Mouse (Mus musculus): ENCODE results near the gene Camk2b. TPM values are rescaled to one million over a fixed set of nuclear protein-coding genes. Genes with fewer than 3 reads are reported as not detected.
A peak's percentile ranks its signal among the peaks of the same experiment; 100 is the strongest.
"Not testable (repeated sequence)": the region's sequence is repeated elsewhere in the genome, so short reads cannot be mapped to it uniquely, and the experiment has no call there.

The Camk2b gene
- polyA plus RNA-seq, 1 experiment from 2014 or later, result 2.7 TPM

DNA sequence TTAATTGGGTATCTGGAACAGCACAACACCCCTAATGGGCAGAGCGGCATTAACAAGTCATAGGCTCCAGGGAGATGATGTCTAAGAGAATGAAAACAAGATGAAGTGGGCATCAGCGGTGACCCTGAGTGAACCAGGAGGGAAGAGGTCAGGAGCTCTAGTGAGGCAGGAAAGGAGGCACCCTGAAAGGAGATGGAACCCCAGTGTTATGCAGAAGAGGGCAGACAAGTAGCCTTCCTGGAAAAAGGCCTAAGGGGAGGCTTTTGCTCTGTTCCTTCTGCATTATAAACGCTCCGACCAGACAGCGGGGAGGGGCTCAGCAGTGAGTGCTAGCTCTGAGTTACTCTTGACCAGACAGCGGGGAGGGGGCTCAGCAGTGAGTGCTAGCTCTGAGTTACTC is 123.2 kb downstream of the Camk2b start:
- Histone ChIP-seq H3K27me3 (ENCODE audit: control insufficient read depth, insufficient read depth, low read length) (no peaks in the 10 kb centered on the region), H3K9me3 (replicated peaks; ENCODE audit: control insufficient read depth, low read length) (no peaks in the 10 kb centered on the region), H3K4me1 (ENCODE audit: control insufficient read depth, insufficient read depth, low read length) (no peaks in the 10 kb centered on the region; the same call in 1 of the 2 replicates), H3K4me3 (ENCODE audit: low read depth, low read length) (no peak overlapping the region), H3K27ac (ENCODE audit: low read depth, low read length) (no peak overlapping the region), H3K4me2 (no peak overlapping the region), H3K9ac (ENCODE audit: low read depth, low read length) (no peak overlapping the region), H3K36me3 (ENCODE audit: control insufficient read depth, insufficient read depth, low read length) (no peaks in the 10 kb centered on the region)
- ATAC-seq (replicated peaks; ENCODE audit: insufficient number of reproducible peaks, low FRiP score, low TSS enrichment), result no peak
- WGBS (ENCODE audit: insufficient replicate concordance), result 70% methylated on average over 6 of the region's 6 CpGs

DNA sequence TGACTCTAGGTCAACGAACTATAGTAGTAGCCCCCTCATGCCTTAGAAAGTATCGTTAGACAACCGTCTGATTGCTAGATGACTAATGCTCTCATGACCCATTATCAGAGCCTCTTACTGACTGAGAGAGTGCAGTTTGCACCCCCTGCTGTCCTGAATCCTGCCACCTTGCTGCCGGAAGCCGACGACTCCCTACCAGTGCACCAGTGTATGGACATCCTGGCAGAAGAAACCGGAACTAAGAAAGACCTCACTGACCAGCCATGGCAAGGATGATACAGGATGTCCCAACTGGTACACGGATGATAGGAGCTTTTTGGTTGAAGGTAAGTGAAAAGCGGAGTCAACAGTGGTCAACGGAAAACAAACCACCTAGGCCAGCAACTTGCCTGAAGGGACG is 131.6 kb downstream of the Camk2b start:
- not testable (repeated sequence) for H3K36me3 ChIP-seq (ENCODE audit: control insufficient read depth, insufficient read depth, low read length); H3K9ac ChIP-seq (ENCODE audit: low read depth, low read length); H3K27ac ChIP-seq (ENCODE audit: low read depth, low read length); H3K9me3 ChIP-seq (replicated peaks; ENCODE audit: control insufficient read depth, low read length); H3K4me2 ChIP-seq; H3K27me3 ChIP-seq (ENCODE audit: control insufficient read depth, insufficient read depth, low read length); H3K4me1 ChIP-seq (ENCODE audit: control insufficient read depth, insufficient read depth, low read length); H3K4me3 ChIP-seq (ENCODE audit: low read depth, low read length); ATAC-seq (replicated peaks; ENCODE audit: insufficient number of reproducible peaks, low FRiP score, low TSS enrichment)
- WGBS (ENCODE audit: insufficient replicate concordance), result 88% methylated on average over 11 of the region's 11 CpGs

DNA sequence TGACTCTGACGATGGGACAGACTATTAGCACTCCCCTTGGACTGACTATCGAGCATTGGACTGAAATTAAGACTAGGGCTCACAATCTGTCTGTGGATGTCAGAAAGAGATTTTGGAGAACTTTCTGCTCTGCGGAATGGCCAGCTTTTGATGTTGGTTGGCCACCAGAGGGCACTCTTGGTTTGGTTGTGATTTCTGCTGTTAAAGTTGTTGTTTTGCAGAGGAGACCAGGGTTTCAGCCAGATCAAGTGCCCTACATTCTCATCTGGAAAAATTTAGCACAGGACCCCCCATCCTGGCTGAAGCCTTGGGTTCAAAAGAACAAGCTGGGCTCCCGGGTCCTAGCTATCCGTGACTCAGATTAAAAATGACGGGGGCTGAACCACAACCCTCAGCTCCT is 134.2 kb downstream of the Camk2b start:
- WGBS (ENCODE audit: insufficient replicate concordance), result 90% methylated on average over 6 of the region's 6 CpGs
- not testable (repeated sequence) for H3K4me3 ChIP-seq (ENCODE audit: low read depth, low read length); H3K36me3 ChIP-seq (ENCODE audit: control insufficient read depth, insufficient read depth, low read length); H3K4me2 ChIP-seq; H3K9me3 ChIP-seq (replicated peaks; ENCODE audit: control insufficient read depth, low read length); ATAC-seq (replicated peaks; ENCODE audit: insufficient number of reproducible peaks, low FRiP score, low TSS enrichment); H3K9ac ChIP-seq (ENCODE audit: low read depth, low read length); H3K27ac ChIP-seq (ENCODE audit: low read depth, low read length); H3K4me1 ChIP-seq (ENCODE audit: control insufficient read depth, insufficient read depth, low read length); H3K27me3 ChIP-seq (ENCODE audit: control insufficient read depth, insufficient read depth, low read length)

DNA sequence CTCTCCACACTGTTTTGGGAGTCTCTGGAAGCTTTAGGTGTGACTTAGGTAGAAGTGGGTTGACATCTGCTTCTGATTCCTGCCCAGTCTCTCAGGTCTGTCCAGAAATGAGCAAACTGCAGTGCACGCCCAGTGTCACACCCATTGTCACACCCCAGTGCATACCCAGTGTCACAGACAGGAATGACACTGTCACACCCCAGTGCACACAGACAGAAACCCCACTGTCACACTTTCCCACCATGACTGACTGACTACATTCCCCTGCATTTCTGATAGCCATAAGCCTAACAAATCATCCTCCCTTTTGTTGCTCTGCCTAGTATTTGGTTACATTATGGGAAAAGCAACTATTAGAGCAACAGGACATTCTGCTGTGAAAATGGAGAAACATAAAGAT is 135.6 kb downstream of the Camk2b start:
- Histone ChIP-seq H3K36me3 (ENCODE audit: control insufficient read depth, insufficient read depth, low read length) (no peaks in the 10 kb centered on the region), H3K4me2 (no peak overlapping the region), H3K9me3 (replicated peaks; ENCODE audit: control insufficient read depth, low read length) (no peaks in the 10 kb centered on the region), H3K4me3 (ENCODE audit: low read depth, low read length) (no peak overlapping the region), H3K9ac (ENCODE audit: low read depth, low read length) (no peak overlapping the region), H3K27ac (ENCODE audit: low read depth, low read length) (no peak overlapping the region), H3K27me3 (ENCODE audit: control insufficient read depth, insufficient read depth, low read length) (no peaks in the 10 kb centered on the region), H3K4me1 (ENCODE audit: control insufficient read depth, insufficient read depth, low read length) (no peaks in the 10 kb centered on the region)
- WGBS (ENCODE audit: insufficient replicate concordance), result 85% methylated on average over 1 of the region's 1 CpGs
- no peak for ATAC-seq (replicated peaks; ENCODE audit: insufficient number of reproducible peaks, low FRiP score, low TSS enrichment)

DNA sequence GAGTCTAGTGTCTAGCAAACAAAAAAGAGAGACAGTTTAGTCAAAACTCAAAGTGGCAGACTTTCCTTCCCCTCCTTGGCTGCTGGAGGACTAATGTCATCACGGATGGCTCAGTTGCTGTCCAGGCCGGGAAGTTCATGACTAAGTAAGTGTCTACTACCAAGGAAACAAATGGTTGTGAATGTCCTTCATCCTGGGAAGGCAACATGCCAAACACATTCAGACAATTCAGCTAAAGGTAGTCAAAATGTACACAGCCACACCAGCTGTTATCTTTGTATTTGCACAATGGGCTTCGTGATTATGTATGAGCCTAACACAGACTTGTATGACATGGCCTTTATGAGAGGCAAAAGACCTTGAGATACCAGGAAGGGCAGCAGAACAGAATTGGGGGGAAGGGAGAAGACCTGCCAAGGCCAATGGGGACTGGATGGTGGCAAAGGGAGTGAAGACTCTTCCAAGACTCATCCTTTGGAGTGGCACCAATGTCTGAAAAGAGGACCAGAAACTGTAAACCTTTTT is 139.4 kb downstream of the Camk2b start:
- H3K9ac ChIP-seq (ENCODE audit: low read depth, low read length), result no peak overlapping the region
- no peaks in the 10 kb centered on the region for H3K27me3 ChIP-seq (ENCODE audit: control insufficient read depth, insufficient read depth, low read length)
- H3K9me3 ChIP-seq (replicated peaks; ENCODE audit: control insufficient read depth, low read length), result no peaks in the 10 kb centered on the region
- no peaks in the 10 kb centered on the region for H3K36me3 ChIP-seq (ENCODE audit: control insufficient read depth, insufficient read depth, low read length)
- H3K4me3 ChIP-seq (ENCODE audit: low read depth, low read length), result no peak overlapping the region
- ATAC-seq (replicated peaks; ENCODE audit: insufficient number of reproducible peaks, low FRiP score, low TSS enrichment), result no peak
- no peaks in the 10 kb centered on the region for H3K4me1 ChIP-seq (ENCODE audit: control insufficient read depth, insufficient read depth, low read length)
- 80% methylated on average over 3 of the region's 3 CpGs for WGBS (ENCODE audit: insufficient replicate concordance)
- no peak overlapping the region for H3K4me2 ChIP-seq
- no peak overlapping the region for H3K27ac ChIP-seq (ENCODE audit: low read depth, low read length)

DNA sequence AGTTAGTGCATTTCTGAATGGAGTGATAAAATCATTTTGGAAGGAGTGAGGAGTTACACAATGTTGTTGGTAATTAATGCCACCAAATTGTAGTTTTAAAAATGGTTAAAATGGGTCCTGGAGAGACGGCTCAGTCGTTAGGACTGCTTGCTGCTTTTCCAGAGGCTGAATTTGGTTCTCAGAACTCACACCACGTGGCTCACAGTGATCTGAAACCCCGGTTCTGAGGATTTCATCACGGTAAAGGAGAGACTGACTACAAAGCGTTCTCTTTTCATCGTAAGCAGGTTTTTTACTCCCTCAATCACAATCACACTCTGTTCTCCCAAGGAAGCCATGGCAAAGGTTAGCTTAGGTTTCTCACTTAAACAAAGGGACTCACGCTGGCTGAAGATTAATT is 141.5 kb downstream of the Camk2b start:
- no peak overlapping the region for H3K4me3 ChIP-seq (ENCODE audit: low read depth, low read length)
- H3K9me3 ChIP-seq (replicated peaks; ENCODE audit: control insufficient read depth, low read length), result no peaks in the 10 kb centered on the region
- H3K9ac ChIP-seq (ENCODE audit: low read depth, low read length), result no peak overlapping the region
- WGBS (ENCODE audit: insufficient replicate concordance), result 62% methylated on average over 8 of the region's 8 CpGs
- no peaks in the 10 kb centered on the region for H3K36me3 ChIP-seq (ENCODE audit: control insufficient read depth, insufficient read depth, low read length)
- no peak overlapping the region for H3K27ac ChIP-seq (ENCODE audit: low read depth, low read length)
- peaks cover 4% of the 10 kb centered on the region; the same call in 1 of the 2 replicates for H3K4me1 ChIP-seq (ENCODE audit: control insufficient read depth, insufficient read depth, low read length)
- H3K27me3 ChIP-seq (ENCODE audit: control insufficient read depth, insufficient read depth, low read length), result no peaks in the 10 kb centered on the region
- H3K4me2 ChIP-seq, result no peak overlapping the region
- ATAC-seq (replicated peaks; ENCODE audit: insufficient number of reproducible peaks, low FRiP score, low TSS enrichment), result no peak

DNA sequence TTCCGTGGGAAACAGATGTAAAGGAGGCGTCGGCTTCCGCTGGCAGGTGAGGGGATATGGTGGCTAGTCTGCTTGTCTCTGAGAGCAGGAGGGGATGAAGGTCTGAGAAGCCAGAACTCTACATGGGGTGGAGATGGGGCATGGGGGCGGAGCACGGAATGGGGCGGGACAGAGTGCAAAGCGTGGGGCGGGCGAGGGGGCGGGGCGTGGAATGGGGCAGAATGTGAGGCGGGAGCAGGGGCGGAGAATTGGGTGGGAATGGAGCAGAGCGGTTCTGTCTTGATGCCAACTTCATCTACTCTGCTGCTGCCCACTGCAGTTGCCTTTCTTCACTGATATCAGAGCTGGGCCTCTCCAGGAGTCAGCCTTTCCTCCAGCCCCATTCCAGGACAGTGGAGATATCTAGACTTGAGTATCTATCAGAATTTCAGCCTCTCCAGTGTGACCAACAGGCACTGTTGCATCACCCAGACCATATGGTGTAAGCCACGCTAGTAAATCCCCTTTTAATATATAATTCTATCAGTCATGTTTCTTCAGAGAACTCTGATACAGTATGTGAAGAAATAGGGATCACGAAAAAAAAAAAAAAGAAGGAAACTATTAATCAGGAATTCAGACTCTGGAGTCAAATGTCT is 145.7 kb downstream of the Camk2b start:
- Histone ChIP-seq H3K4me1 (ENCODE audit: control insufficient read depth, insufficient read depth, low read length) (peaks cover 4% of the 10 kb centered on the region; the same call in 1 of the 2 replicates), H3K4me2 (peak overlapping the region; percentile 14; the same call in 1 of the 2 replicates), H3K9me3 (replicated peaks; ENCODE audit: control insufficient read depth, low read length) (no peaks in the 10 kb centered on the region), H3K27me3 (ENCODE audit: control insufficient read depth, insufficient read depth, low read length) (no peaks in the 10 kb centered on the region), H3K36me3 (ENCODE audit: control insufficient read depth, insufficient read depth, low read length) (no peaks in the 10 kb centered on the region), H3K4me3 (ENCODE audit: low read depth, low read length) (no peak overlapping the region), H3K27ac (ENCODE audit: low read depth, low read length) (no peak overlapping the region), H3K9ac (ENCODE audit: low read depth, low read length) (no peak overlapping the region)
- WGBS (ENCODE audit: insufficient replicate concordance), result 34% methylated on average over 15 of the region's 17 CpGs
- no peak for ATAC-seq (replicated peaks; ENCODE audit: insufficient number of reproducible peaks, low FRiP score, low TSS enrichment)

Measured in heart, embryonic 11.5 days (tissue).